Mouse (Mus musculus) midbrain, embryonic 13.5 days (tissue): Measurements from ENCODE around the gene Nectin2. TPM values are rescaled to one million over a fixed set of nuclear protein-coding genes. Genes with fewer than 3 reads are reported as not detected.
"Not testable (repeated sequence)": the region's sequence is repeated elsewhere in the genome, so short reads cannot be mapped to it uniquely, and the experiment has no call there.

Experiments
- ATAC-seq: fragments of 200-750 bp; cut with Nextera tagmentation; 2 replicates; pipeline ENCODE4 v1.8.0; 2017; ENCODE audit warnings: mild to moderate bottlenecking, moderate TSS enrichment, moderate library complexity
- H3K27ac ChIP-seq: fragments of 300-500 bp; sonication (generic); 2 replicates; pipeline ENCODE4 v1.5.1; 2015; ENCODE audit warnings: inconsistent platforms, mild to moderate bottlenecking, moderate library complexity
- H3K27me3 ChIP-seq: fragments of 300-500 bp; sonication (generic); 2 replicates; pipeline ENCODE4 v1.6.1; 2015; ENCODE audit warnings: mild to moderate bottlenecking, inconsistent platforms
- H3K36me3 ChIP-seq: fragments of 300-500 bp; sonication (generic); 2 replicates; pipeline ENCODE4 v1.6.1; 2015; ENCODE audit warnings: mild to moderate bottlenecking, inconsistent platforms
- H3K4me1 ChIP-seq: fragments of 300-500 bp; sonication (generic); replicated peaks from 2 replicates; pipeline ENCODE4 v1.6.1; 2015; ENCODE audit warnings: inconsistent platforms
- H3K4me2 ChIP-seq: fragments of 300-500 bp; sonication (generic); replicated peaks from 2 replicates; pipeline ENCODE4 v1.6.1; 2015; ENCODE audit warnings: moderate library complexity, mild to moderate bottlenecking, inconsistent platforms
- H3K4me3 ChIP-seq: fragments of 300-500 bp; sonication (generic); replicated peaks from 2 replicates; pipeline ENCODE4 v1.5.1; 2015; ENCODE audit warnings: mild to moderate bottlenecking, inconsistent platforms
- H3K9ac ChIP-seq: fragments of 300-500 bp; sonication (generic); replicated peaks from 2 replicates; pipeline ENCODE4 v1.6.1; 2015; ENCODE audit warnings: mild to moderate bottlenecking, inconsistent platforms
- H3K9me3 ChIP-seq: fragments of 300-500 bp; sonication (generic); 2 replicates; pipeline ENCODE4 v1.6.1; 2016; ENCODE audit warnings: mild to moderate bottlenecking, inconsistent platforms
- WGBS: fragments of 180-500 bp; shearing (Covaris S2); methylation state at CpG from one replicate; pipeline ENCODE4 v1.1.7; 2015; 5-methylcytosine and 5-hydroxymethylcytosine counted together
- polyA plus RNA-seq: library from polyadenylated mRNA; unstranded; fragments of >200 nt; fragmentation: Nextera tagmentation; extraction: Ambion mirVana; gene quantifications from 2 replicates; pipeline ENCODE4 v1.2.1, GENCODE M21; 2015

Nectin2 gene
- 40.6 and 48.0 TPM in 2 replicates for polyA plus RNA-seq

GRCm38 (mm10) chr7:19750217-19751069 lies at the start of gene Nectin2:
Gene Nectin2, minus strand, starts transcription at chr7:19750483.
- H3K27me3 ChIP-seq: no peaks in the 10 kb centered on the region
- H3K4me3 ChIP-seq: peak within 1 kb of the TSS; percentile 85
- H3K9me3 ChIP-seq: no peaks in the 10 kb centered on the region
- H3K4me2 ChIP-seq: peak within 1 kb of the TSS; percentile 91
- H3K36me3 ChIP-seq: no peaks in the 10 kb centered on the region
- peak within 1 kb of the TSS; percentile 93 for H3K9ac ChIP-seq
- H3K4me1 ChIP-seq: peaks cover 39% of the 10 kb centered on the region
- 17% methylated on average over 19 of the region's 19 CpGs for WGBS
- peak; percentile 72 for ATAC-seq
- H3K27ac ChIP-seq: peak within 1 kb of the TSS; percentile 75

GRCm38 (mm10) chr7:19796697-19797588 lies 46.7 kb upstream of the Nectin2 start, which contains the start of gene Cblc:
Gene Cblc, minus strand, starts transcription at chr7:19796809.
- 0 out of 2 replicates have a peak, but pooled peaks cover 4% of the 10 kb centered on the region for H3K4me1 ChIP-seq
- H3K4me2 ChIP-seq: no peak within 1 kb of the TSS
- H3K36me3 ChIP-seq: no peaks in the 10 kb centered on the region
- H3K27ac ChIP-seq: no peak within 1 kb of the TSS
- no peaks in the 10 kb centered on the region for H3K9me3 ChIP-seq
- no peak within 1 kb of the TSS for H3K4me3 ChIP-seq
- H3K9ac ChIP-seq: no peak within 1 kb of the TSS
- ATAC-seq: no peak; the same call in 1 of the 2 replicates
- 3% methylated on average over 32 of the region's 32 CpGs for WGBS
- peaks cover 29% of the 10 kb centered on the region for H3K27me3 ChIP-seq

- Histone ChIP-seq H3K36me3 (no peaks in the 10 kb centered on the region), H3K4me1 (0 out of 2 replicates have a peak, but pooled peaks cover 4% of the 10 kb centered on the region), H3K9me3 (no peaks in the 10 kb centered on the region), H3K9ac (no peak overlapping the region), H3K4me2 (no peak overlapping the region), H3K27me3 (peaks cover 29% of the 10 kb centered on the region), H3K4me3 (no peak overlapping the region), H3K27ac (no peak overlapping the region)
- no peak for ATAC-seq
- 17% methylated on average over 18 of the region's 18 CpGs for WGBS
These were observed 46.0 kb upstream of the Nectin2 start for GRCm38 (mm10) chr7:19796254-19796653.

GRCm38 (mm10) chr7:19795236-19795635 lies 45.0 kb upstream of the Nectin2 start:
- Histone ChIP-seq H3K4me3 (no peak overlapping the region), H3K4me1 (0 out of 2 replicates have a peak, but pooled peaks cover 4% of the 10 kb centered on the region), H3K9me3 (no peaks in the 10 kb centered on the region), H3K4me2 (no peak overlapping the region), H3K9ac (no peak overlapping the region), H3K27me3 (peaks cover 37% of the 10 kb centered on the region), H3K36me3 (no peaks in the 10 kb centered on the region), H3K27ac (no peak overlapping the region)
- WGBS: 71% methylated on average over 2 of the region's 2 CpGs
- no peak for ATAC-seq

- 86% methylated on average over 19 of the region's 19 CpGs for WGBS
- no peak overlapping the region for H3K27ac ChIP-seq
- H3K27me3 ChIP-seq: peaks cover 38% of the 10 kb centered on the region
These were observed 42.7 kb upstream of the Nectin2 start for GRCm38 (mm10) chr7:19792701-19793630.

GRCm38 (mm10) chr7:19791504-19791903 lies 41.2 kb upstream of the Nectin2 start:
- H3K4me1 ChIP-seq, H3K36me3 ChIP-seq, H3K4me2 ChIP-seq, H3K9me3 ChIP-seq, ATAC-seq, H3K27ac ChIP-seq, H3K9ac ChIP-seq, H3K4me3 ChIP-seq: not testable (repeated sequence)
- 82% methylated on average over 2 of the region's 2 CpGs for WGBS
- H3K27me3 ChIP-seq: peaks cover 26% of the 10 kb centered on the region

More at GRCm38 (mm10) chr7:19792701-19793630, 42.7 kb upstream of the Nectin2 start:
- Histone ChIP-seq H3K9me3 (no peaks in the 10 kb centered on the region), H3K36me3 (no peaks in the 10 kb centered on the region), H3K9ac (no peak overlapping the region), H3K4me1 (peaks cover 8% of the 10 kb centered on the region), H3K4me2 (no peak overlapping the region), H3K4me3 (no peak overlapping the region)
- no peak for ATAC-seq

GRCm38 (mm10) chr7:19789904-19790347 lies 39.6 kb upstream of the Nectin2 start:
- H3K4me3 ChIP-seq: peak overlapping the region; percentile 32
- peaks cover 12% of the 10 kb centered on the region; the same call in 1 of the 2 replicates for H3K27me3 ChIP-seq
- no peak overlapping the region for H3K27ac ChIP-seq
- H3K4me2 ChIP-seq: peak overlapping the region; percentile 62
- peak; percentile 73 for ATAC-seq
- WGBS: under 1% methylated on average over 19 of the region's 19 CpGs
- H3K36me3 ChIP-seq: no peaks in the 10 kb centered on the region
- peaks cover 4% of the 10 kb centered on the region for H3K4me1 ChIP-seq
- H3K9me3 ChIP-seq: no peaks in the 10 kb centered on the region
- H3K9ac ChIP-seq: peak overlapping the region; percentile 48; the same call in 1 of the 2 replicates

- H3K4me1 ChIP-seq: peaks cover 4% of the 10 kb centered on the region
- H3K9ac ChIP-seq: no peak overlapping the region
- H3K4me2 ChIP-seq: no peak overlapping the region
- H3K36me3 ChIP-seq: no peaks in the 10 kb centered on the region
- no peaks in the 10 kb centered on the region for H3K9me3 ChIP-seq
- H3K27ac ChIP-seq: no peak overlapping the region
- no peak overlapping the region for H3K4me3 ChIP-seq
- WGBS: 46% methylated on average over 12 of the region's 12 CpGs
- no peak for ATAC-seq
- H3K27me3 ChIP-seq: peaks cover 8% of the 10 kb centered on the region; the same call in 1 of the 2 replicates
These were observed 35.7 kb upstream of the Nectin2 start for GRCm38 (mm10) chr7:19785874-19786458.

GRCm38 (mm10) chr7:19784764-19785535 lies 34.7 kb upstream of the Nectin2 start:
- no peak for ATAC-seq
- Histone ChIP-seq H3K4me3 (no peak overlapping the region), H3K27ac (no peak overlapping the region), H3K36me3 (no peaks in the 10 kb centered on the region), H3K4me1 (peaks cover 3% of the 10 kb centered on the region), H3K9me3 (no peaks in the 10 kb centered on the region), H3K27me3 (no peaks in the 10 kb centered on the region), H3K4me2 (no peak overlapping the region), H3K9ac (no peak overlapping the region)
- 41% methylated on average over 11 of the region's 11 CpGs for WGBS

GRCm38 (mm10) chr7:19783630-19784029 lies 33.3 kb upstream of the Nectin2 start:
- no peaks in the 10 kb centered on the region for H3K4me1 ChIP-seq
- H3K27ac ChIP-seq: no peak overlapping the region
- H3K27me3 ChIP-seq: no peaks in the 10 kb centered on the region
- H3K4me3 ChIP-seq: no peak overlapping the region
- no peaks in the 10 kb centered on the region for H3K9me3 ChIP-seq
- no peak for ATAC-seq
- no peak overlapping the region for H3K4me2 ChIP-seq
- no peaks in the 10 kb centered on the region for H3K36me3 ChIP-seq
- H3K9ac ChIP-seq: no peak overlapping the region
- 78% methylated on average over 8 of the region's 8 CpGs for whole genome bisulfite sequencing
